Mouse (Mus musculus) telencephalon, adult 2 months (tissue): ENCODE measurements around the gene Wdr38.
"Not testable (repeated sequence)": the region's sequence is repeated elsewhere in the genome, so short reads cannot be mapped to it uniquely, and the experiment has no call there.

ENCODE experiments used
- DNase-seq: peaks from one replicate; pipeline ENCODE4 v3.0.0-alpha.2; 2011; ENCODE audit warnings: low read depth, low spot score

Gene Wdr38

GRCm38 (mm10) chr2:38992452-38992851, 4.8 kb upstream of the Wdr38 start:
- DNase-seq = no peak

GRCm38 (mm10) chr2:38999381-38999780, 2.1 kb downstream of the Wdr38 start:
- no peak for DNase-seq

GRCm38 (mm10) chr2:38999910-39000586, 2.8 kb downstream of the Wdr38 start:
- no peak for DNase-seq

GRCm38 (mm10) chr2:39000587-39000919, 3.3 kb downstream of the Wdr38 start:
- DNase-seq = no peak

- DNase-seq = no peak
Measured at GRCm38 (mm10) chr2:39001866-39002265, 4.6 kb downstream of the Wdr38 start.

- no peak for DNase-seq
Measured at GRCm38 (mm10) chr2:39003106-39003505, 5.8 kb downstream of the Wdr38 start.

GRCm38 (mm10) chr2:39003512-39003911, 6.2 kb downstream of the Wdr38 start:
- DNase-seq = no peak

GRCm38 (mm10) chr2:39004372-39004771, 7.1 kb downstream of the Wdr38 start:
- DNase-seq = no peak

GRCm38 (mm10) chr2:39004880-39005435, 7.7 kb downstream of the Wdr38 start, which contains the start of gene Arpc5l:
TSS of gene Arpc5l (plus strand) at chr2:39005348.
- DNase-seq = peak; percentile 88

- DNase-seq = no peak
Measured at GRCm38 (mm10) chr2:39005574-39006079, 8.4 kb downstream of the Wdr38 start, which contains the start of gene Rpl35. TSS of gene Rpl35 (minus strand) at chr2:39005624.

- DNase-seq = no peak
Measured at GRCm38 (mm10) chr2:39006149-39006730, 9.0 kb downstream of the Wdr38 start.

- peak; percentile 85 for DNase-seq
Measured at GRCm38 (mm10) chr2:39007865-39008264, 10.6 kb downstream of the Wdr38 start.

GRCm38 (mm10) chr2:39008350-39008851, 11.1 kb downstream of the Wdr38 start:
- DNase-seq = no peak

GRCm38 (mm10) chr2:39008954-39009365, 11.7 kb downstream of the Wdr38 start:
- DNase-seq = no peak

- not testable (repeated sequence) for DNase-seq
Measured at GRCm38 (mm10) chr2:39010144-39010543, 12.9 kb downstream of the Wdr38 start.

- no peak for DNase-seq
Measured at GRCm38 (mm10) chr2:39011264-39011663, 14.0 kb downstream of the Wdr38 start.

- DNase-seq = no peak
Measured at GRCm38 (mm10) chr2:39011971-39012370, 14.7 kb downstream of the Wdr38 start.

- no peak for DNase-seq
Measured at GRCm38 (mm10) chr2:39012768-39013279, 15.5 kb downstream of the Wdr38 start.

GRCm38 (mm10) chr2:39016581-39016980, 19.3 kb downstream of the Wdr38 start:
- no peak for DNase-seq

- no peak for DNase-seq
Measured at GRCm38 (mm10) chr2:39020004-39020403, 22.7 kb downstream of the Wdr38 start.

- DNase-seq = peak; percentile 60
Measured at GRCm38 (mm10) chr2:39031611-39032010, 34.3 kb downstream of the Wdr38 start.

- DNase-seq = no peak
Measured at GRCm38 (mm10) chr2:39040215-39040614, 42.9 kb downstream of the Wdr38 start.
